Mouse (Mus musculus): ENCODE data around the gene Ftsj1. TPM values are rescaled to one million over a fixed set of nuclear protein-coding genes. Genes with fewer than 3 reads are reported as not detected.

The Ftsj1 gene
- total and polyA plus RNA-seq, 2 experiments from 2014 or later = 17.1 to 20.9 TPM

DNA sequence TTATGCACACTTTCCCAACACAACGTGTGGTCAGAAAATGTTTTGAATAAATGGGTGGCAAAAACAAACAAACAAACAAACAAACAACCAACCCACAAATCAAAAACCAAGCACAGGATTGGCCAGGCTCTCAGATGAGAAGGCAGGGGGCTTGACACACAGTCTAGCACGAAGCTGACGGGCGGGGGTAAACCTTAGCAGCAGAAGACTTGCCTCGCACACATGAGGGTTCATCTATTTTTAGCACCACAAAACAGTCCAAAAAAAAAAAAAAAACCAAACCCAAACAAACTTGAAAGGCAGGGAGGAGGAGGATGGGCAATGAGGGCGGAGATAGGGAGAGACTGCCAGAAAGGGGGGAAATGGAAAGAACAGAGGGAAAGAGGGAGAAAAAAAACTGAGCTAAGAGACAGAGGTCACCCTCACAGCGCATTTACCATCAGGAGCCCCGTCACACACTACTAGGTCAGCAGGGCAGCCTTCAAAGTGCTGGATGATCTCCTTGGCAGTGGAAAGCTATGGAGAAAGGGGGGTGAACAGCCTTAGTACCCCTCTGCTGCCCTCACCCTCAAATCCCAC is 3.6 kb downstream of the Ftsj1 start:
- no peak for DNase-seq (ENCODE audit: low spot score)
- no peaks in the 10 kb centered on the region for H3K27me3 ChIP-seq (ENCODE audit: control insufficient read depth, insufficient read depth, low read length)
- no peak overlapping the region for H3K27ac ChIP-seq (ENCODE audit: low read depth)
- H3K9me3 ChIP-seq (replicated peaks; ENCODE audit: control insufficient read depth, low read length) = no peaks in the 10 kb centered on the region
- TF ChIP-seq CTCF (IDR thresholded peaks at IDR 0.05; ENCODE audit: low read depth) = no peak
- no peaks in the 10 kb centered on the region for H3K4me1 ChIP-seq (ENCODE audit: control insufficient read depth, insufficient read depth)
- no peak overlapping the region for H3K4me2 ChIP-seq (ENCODE audit: low read depth, low read length)
- ATAC-seq (ENCODE audit: insufficient read depth, low read depth) = no peak
- no peaks in the 10 kb centered on the region for H3K36me3 ChIP-seq (replicated peaks; ENCODE audit: control insufficient read depth, insufficient read depth, low read length)
- no peak overlapping the region for H3K4me3 ChIP-seq (ENCODE audit: low read depth, low read length)
- H3K9ac ChIP-seq (replicated peaks; ENCODE audit: low read depth, low read length) = no peak overlapping the region
- 66% methylated on average over 8 of the region's 8 CpGs for WGBS

DNA sequence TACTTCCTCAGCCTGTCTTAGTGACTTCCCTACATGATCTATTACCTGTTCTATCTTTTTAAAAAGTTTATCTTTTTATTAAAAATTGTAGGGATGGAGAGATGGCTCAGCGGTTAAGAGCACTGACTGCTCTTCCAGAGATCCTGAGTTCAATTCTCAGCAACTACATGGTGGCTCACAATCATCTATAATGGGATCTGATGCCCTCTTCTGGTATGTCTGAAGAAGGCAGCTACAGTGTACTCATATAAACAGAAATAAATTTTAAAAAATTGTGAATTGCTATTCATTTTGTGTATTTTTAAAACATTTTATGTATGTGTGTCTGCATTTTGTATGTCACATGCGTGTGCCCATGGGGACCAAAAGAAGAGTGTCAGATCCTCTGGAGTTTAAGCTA is 4.5 kb downstream of the Ftsj1 start:
- Histone ChIP-seq H3K27me3 (ENCODE audit: control insufficient read depth, insufficient read depth, low read length) (no peaks in the 10 kb centered on the region), H3K27ac (ENCODE audit: low read depth) (no peak overlapping the region), H3K36me3 (replicated peaks; ENCODE audit: control insufficient read depth, insufficient read depth, low read length) (no peaks in the 10 kb centered on the region), H3K4me1 (ENCODE audit: control insufficient read depth, insufficient read depth) (no peaks in the 10 kb centered on the region), H3K9ac (replicated peaks; ENCODE audit: low read depth, low read length) (no peak overlapping the region), H3K4me3 (ENCODE audit: low read depth, low read length) (no peak overlapping the region), H3K4me2 (ENCODE audit: low read depth, low read length) (no peak overlapping the region), H3K9me3 (replicated peaks; ENCODE audit: control insufficient read depth, low read length) (no peaks in the 10 kb centered on the region)
- TF ChIP-seq EP300 (IDR thresholded peaks at IDR 0.05; ENCODE audit: low read depth) = no peak
- TF ChIP-seq CTCF (IDR thresholded peaks at IDR 0.05; ENCODE audit: low read depth) = 0 out of 2 replicates have a peak, but pooled peaks have one; percentile 14
- ATAC-seq (ENCODE audit: insufficient read depth, low read depth) = no peak
- WGBS = 79% methylated on average over 2 of the region's 2 CpGs
- DNase-seq (ENCODE audit: low spot score) = no peak

DNA sequence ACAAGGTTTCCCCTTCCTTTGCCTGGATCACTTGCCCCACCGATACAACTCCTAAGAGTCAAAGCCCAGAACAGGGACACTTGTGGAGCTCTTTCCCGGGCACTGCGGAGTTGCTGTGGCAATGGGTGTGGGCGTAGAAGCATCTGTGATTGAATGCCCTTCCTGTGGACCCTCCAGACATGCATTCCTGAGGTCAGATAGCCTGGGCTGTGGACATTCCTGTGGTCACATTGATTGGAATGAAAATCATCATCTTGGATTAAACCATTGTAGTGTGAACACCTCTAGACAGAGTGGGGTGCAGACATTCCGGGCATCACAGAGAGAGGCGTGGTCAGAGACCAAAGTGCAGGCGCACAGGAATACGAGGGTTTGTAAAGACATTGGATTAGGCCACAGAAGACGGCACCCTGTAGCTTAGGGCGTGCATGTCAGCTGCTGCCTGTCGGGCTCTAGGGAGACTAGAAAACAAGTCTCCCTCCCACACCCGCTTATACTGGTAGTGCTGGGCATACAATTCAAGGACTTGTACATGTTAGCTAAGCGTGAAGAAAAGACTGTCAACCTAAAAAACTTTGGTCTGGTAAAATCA is 13.3 kb downstream of the Ftsj1 start:
- no peak for TF ChIP-seq CTCF (IDR thresholded peaks at IDR 0.05; ENCODE audit: low read depth)
- TF ChIP-seq EP300 (IDR thresholded peaks at IDR 0.05; ENCODE audit: low read depth) = no peak
- H3K27ac ChIP-seq (ENCODE audit: low read depth) = no peak overlapping the region
- no peak overlapping the region for H3K4me2 ChIP-seq (ENCODE audit: low read depth, low read length)
- H3K9me3 ChIP-seq (replicated peaks; ENCODE audit: control insufficient read depth, low read length) = no peaks in the 10 kb centered on the region
- DNase-seq (ENCODE audit: low spot score) (no peak), ATAC-seq (ENCODE audit: insufficient read depth, low read depth) (no peak)
- 64% methylated on average over 13 of the region's 13 CpGs for WGBS
- no peaks in the 10 kb centered on the region for H3K4me1 ChIP-seq (ENCODE audit: control insufficient read depth, insufficient read depth)
- no peaks in the 10 kb centered on the region for H3K27me3 ChIP-seq (ENCODE audit: control insufficient read depth, insufficient read depth, low read length)
- peaks cover 6% of the 10 kb centered on the region; the same call in 1 of the 2 replicates for H3K36me3 ChIP-seq (replicated peaks; ENCODE audit: control insufficient read depth, insufficient read depth, low read length)
- no peak overlapping the region for H3K9ac ChIP-seq (replicated peaks; ENCODE audit: low read depth, low read length)
- H3K4me3 ChIP-seq (ENCODE audit: low read depth, low read length) = no peak overlapping the region

DNA sequence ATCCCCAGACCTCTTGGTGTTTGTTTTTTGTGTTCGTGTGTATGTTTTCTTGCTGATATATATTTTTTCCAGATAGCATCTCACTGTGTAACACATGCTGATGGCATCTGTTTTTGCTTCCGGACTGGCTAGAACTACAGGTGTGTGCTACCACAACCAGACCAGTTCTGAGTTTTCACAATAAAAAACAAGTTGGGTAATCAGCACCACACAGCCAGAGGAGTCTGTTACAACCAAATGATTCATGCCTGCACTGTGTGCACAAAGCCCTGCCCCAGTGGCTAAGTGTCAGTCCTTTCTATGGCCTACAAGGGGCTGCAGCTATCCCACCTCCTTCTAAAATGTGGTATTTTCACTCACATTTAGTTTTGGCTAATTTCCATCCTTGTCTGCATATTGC is 15.5 kb downstream of the Ftsj1 start:
- H3K4me2 ChIP-seq (ENCODE audit: low read depth, low read length) = no peak overlapping the region
- H3K4me3 ChIP-seq (ENCODE audit: low read depth, low read length) = no peak overlapping the region
- ATAC-seq (ENCODE audit: insufficient read depth, low read depth) (no peak), DNase-seq (ENCODE audit: low spot score) (no peak)
- no peak overlapping the region for H3K27ac ChIP-seq (ENCODE audit: low read depth)
- no peak for TF ChIP-seq CTCF (IDR thresholded peaks at IDR 0.05; ENCODE audit: low read depth)
- no peak for TF ChIP-seq EP300 (IDR thresholded peaks at IDR 0.05; ENCODE audit: low read depth)
- no peaks in the 10 kb centered on the region for H3K4me1 ChIP-seq (ENCODE audit: control insufficient read depth, insufficient read depth)
- H3K9ac ChIP-seq (replicated peaks; ENCODE audit: low read depth, low read length) = no peak overlapping the region
- no peaks in the 10 kb centered on the region for H3K27me3 ChIP-seq (ENCODE audit: control insufficient read depth, insufficient read depth, low read length)
- H3K9me3 ChIP-seq (replicated peaks; ENCODE audit: control insufficient read depth, low read length) = no peaks in the 10 kb centered on the region
- peaks cover 6% of the 10 kb centered on the region; the same call in 1 of the 2 replicates for H3K36me3 ChIP-seq (replicated peaks; ENCODE audit: control insufficient read depth, insufficient read depth, low read length)
- 72% methylated on average over 2 of the region's 2 CpGs for WGBS

DNA sequence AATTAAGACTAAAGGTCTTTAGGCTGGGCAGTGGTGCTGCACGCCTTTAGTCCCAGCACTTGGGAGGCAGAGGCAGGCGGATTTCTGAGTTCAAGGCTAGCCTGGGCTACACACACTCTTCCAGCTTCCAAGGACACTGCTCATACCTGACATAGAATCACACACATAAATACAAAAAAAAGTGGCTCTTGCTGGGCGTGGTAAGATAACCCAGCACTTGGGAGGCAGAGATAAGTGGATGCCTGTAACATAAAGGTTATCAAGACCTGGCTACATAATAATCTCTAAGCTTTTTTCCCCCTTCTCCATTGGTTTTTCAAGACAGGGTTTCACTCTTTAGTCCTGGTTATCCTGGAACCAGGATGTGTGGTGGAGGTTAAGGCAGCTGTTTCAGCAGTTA is 18.6 kb downstream of the Ftsj1 start:
- Histone ChIP-seq H3K27ac (ENCODE audit: low read depth) (no peak overlapping the region), H3K4me3 (ENCODE audit: low read depth, low read length) (no peak overlapping the region), H3K4me2 (ENCODE audit: low read depth, low read length) (no peak overlapping the region), H3K4me1 (ENCODE audit: control insufficient read depth, insufficient read depth) (no peaks in the 10 kb centered on the region), H3K9ac (replicated peaks; ENCODE audit: low read depth, low read length) (no peak overlapping the region), H3K27me3 (ENCODE audit: control insufficient read depth, insufficient read depth, low read length) (no peaks in the 10 kb centered on the region), H3K36me3 (replicated peaks; ENCODE audit: control insufficient read depth, insufficient read depth, low read length) (no peaks in the 10 kb centered on the region), H3K9me3 (replicated peaks; ENCODE audit: control insufficient read depth, low read length) (no peaks in the 10 kb centered on the region)
- ATAC-seq (ENCODE audit: insufficient read depth, low read depth) (no peak), DNase-seq (ENCODE audit: low spot score) (no peak)
- no peak for TF ChIP-seq EP300 (IDR thresholded peaks at IDR 0.05; ENCODE audit: low read depth)
- no peak for TF ChIP-seq CTCF (IDR thresholded peaks at IDR 0.05; ENCODE audit: low read depth)
- WGBS = 70% methylated on average over 3 of the region's 3 CpGs

DNA sequence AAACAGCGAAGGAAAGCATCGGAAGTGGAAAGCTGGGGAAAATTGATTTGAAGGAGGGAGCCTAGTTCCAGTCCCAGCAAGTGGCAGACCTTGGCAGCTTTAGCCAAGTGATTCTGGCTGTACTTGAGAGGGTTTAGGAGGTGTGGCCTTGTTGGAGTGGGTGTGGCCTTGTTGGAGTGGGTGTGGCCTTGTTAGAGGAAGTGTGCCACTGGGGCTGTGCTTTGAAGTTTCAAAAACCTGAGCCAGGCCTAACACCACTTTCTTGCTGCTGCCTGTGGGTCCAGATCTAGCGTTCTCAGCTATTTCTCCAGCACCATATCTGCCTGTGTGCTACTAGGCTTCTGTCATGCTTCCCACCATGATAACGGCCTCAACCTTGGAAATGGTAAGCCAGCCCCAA is 21.9 kb downstream of the Ftsj1 start:
- Histone ChIP-seq H3K4me3 (ENCODE audit: low read depth, low read length) (no peak overlapping the region), H3K4me2 (ENCODE audit: low read depth, low read length) (no peak overlapping the region), H3K4me1 (ENCODE audit: control insufficient read depth, insufficient read depth) (no peaks in the 10 kb centered on the region), H3K9ac (replicated peaks; ENCODE audit: low read depth, low read length) (no peak overlapping the region), H3K27me3 (ENCODE audit: control insufficient read depth, insufficient read depth, low read length) (no peaks in the 10 kb centered on the region), H3K27ac (ENCODE audit: low read depth) (no peak overlapping the region), H3K9me3 (replicated peaks; ENCODE audit: control insufficient read depth, low read length) (no peaks in the 10 kb centered on the region), H3K36me3 (replicated peaks; ENCODE audit: control insufficient read depth, insufficient read depth, low read length) (no peaks in the 10 kb centered on the region)
- ATAC-seq (ENCODE audit: insufficient read depth, low read depth) (no peak), DNase-seq (ENCODE audit: low spot score) (no peak)
- 78% methylated on average over 4 of the region's 4 CpGs for WGBS
- no peak for TF ChIP-seq EP300 (IDR thresholded peaks at IDR 0.05; ENCODE audit: low read depth)
- no peak for TF ChIP-seq CTCF (IDR thresholded peaks at IDR 0.05; ENCODE audit: low read depth)

Data from heart, postnatal 0 days (tissue).